Mouse (Mus musculus) central nervous system, embryonic 14 days (tissue): ENCODE measurements around the gene Fibcd1. TPM values are rescaled to one million over a fixed set of nuclear protein-coding genes. Genes with fewer than 3 reads are reported as not detected.

Experiments used
- polyA plus RNA-seq: library from polyadenylated mRNA; depleted of rRNA; stranded (reverse); fragments of >200 nt; gene quantifications from 2 replicates; pipeline ENCODE4 v1.2.3, GENCODE M21; 2012; rRNA removed

The Fibcd1 gene
- polyA plus RNA-seq, result 4.9 and 5.3 TPM in 2 replicates

DNA sequence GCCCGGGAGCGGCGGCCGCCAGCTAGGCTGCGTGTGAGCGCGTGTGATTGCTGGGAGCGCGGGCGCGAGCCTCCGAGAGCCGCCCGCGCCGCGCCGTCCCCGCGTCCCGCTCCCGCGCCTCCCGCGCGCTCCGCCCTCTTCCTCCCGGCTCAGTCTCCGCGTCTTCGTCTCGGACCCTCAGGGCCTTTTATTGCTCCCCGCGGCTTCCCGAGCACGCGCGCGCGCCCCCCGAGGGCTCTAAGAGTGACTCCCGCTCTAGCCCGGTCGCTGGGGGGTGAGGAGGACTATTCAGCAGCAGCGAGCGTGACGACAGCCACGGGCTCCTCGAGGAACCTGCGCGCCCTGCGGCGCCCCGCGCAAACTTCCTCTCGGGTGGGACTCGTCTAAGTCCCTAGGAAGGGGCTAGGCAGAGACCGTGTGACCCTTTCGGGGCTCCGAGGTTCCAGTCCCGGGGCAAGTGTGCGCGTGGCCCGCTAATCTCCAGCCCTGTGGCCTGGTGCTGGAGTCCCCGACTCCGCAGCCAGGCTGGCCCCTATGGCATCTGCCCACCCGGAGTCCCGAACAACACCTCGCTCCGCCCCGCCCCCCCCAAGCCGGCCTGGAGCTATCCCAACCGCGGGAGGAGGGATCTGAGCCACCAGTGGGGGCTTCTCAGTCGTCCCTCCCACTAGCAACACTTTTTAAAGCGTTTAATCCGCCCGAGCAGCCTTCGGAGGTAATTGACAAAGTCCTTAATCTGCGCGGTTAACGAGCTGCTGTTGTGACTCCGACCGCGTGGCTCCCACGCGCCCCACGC lies at the start of gene Fibcd1:
Gene Fibcd1, minus strand, starts transcription at position 110 of the 796 bp plus-strand sequence.

DNA sequence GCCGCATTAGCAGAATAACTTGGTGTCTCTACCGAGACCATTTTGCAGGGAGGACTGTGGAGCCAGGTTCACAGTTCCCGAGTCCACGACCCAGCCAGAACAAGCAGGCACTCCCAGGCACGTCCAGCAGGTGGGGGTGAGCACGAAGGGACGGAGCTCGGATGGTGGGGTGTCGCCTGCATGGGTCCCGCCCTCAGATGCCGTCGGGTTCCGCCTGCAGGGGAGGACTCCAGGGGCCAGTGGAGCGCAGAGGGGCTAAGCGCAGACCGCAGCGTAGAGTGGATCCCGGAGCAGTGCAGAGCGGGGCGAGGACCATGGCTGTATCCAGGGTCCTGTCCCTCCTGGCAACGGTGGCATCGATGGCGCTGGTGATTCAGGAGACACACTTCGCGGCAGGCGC lies 41.2 kb upstream of the Fibcd1 start, which contains the start of gene Lamc3:
Gene Lamc3, plus strand, starts transcription at position 262 of the 400 bp plus-strand sequence.

DNA sequence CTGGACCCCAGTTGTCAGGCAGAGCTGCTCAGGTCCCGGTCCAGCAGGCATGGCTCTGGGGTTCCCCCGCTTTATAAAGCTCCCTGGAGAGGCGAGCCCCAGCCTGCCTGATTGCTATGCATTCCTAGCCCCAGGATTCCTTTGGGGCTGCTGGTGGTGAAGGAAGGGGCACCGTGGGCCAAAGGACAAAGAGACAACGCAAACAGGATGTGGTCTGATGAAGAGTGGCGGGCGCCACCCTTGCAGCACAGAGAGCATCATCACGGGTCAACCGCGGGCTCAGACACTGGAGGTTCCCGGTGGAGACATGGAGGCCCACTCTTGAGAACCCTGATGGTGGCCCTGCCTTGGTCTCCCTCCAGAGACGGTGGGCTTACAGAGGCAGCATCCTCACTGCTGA lies 35.4 kb downstream of the Fibcd1 start, which contains the start of gene Qrfp:
Gene Qrfp, minus strand, starts transcription at position 137 of the 400 bp plus-strand sequence.

Other genes with a start within 250 kb of the Fibcd1 start
- gene Prdm12, start 206.0 kb downstream of the Fibcd1 start, polyA plus RNA-seq, result 6.0 and 10.3 TPM in 2 replicates
- 40.8 and 43.0 TPM in 2 replicates for gene Exosc2, start 175.3 kb downstream of the Fibcd1 start, polyA plus RNA-seq
- 60.2 and 66.5 TPM in 2 replicates for gene Abl1, start 157.6 kb downstream of the Fibcd1 start, polyA plus RNA-seq
- 0.04 and 0.06 TPM in 2 replicates for gene Qrfp, start 35.4 kb downstream of the Fibcd1 start, polyA plus RNA-seq
- gene Lamc3, start 41.3 kb upstream of the Fibcd1 start, polyA plus RNA-seq, result 5.2 and 5.5 TPM in 2 replicates
- gene Aif1l, start 104.1 kb upstream of the Fibcd1 start, polyA plus RNA-seq, result 31.6 and 37.4 TPM in 2 replicates
- 42.7 and 42.8 TPM in 2 replicates for gene Nup214, start 128.4 kb upstream of the Fibcd1 start, polyA plus RNA-seq
- 0.57 and 1.2 TPM in 2 replicates for gene Fam78a, start 238.9 kb upstream of the Fibcd1 start, polyA plus RNA-seq
- 13.7 and 16.5 TPM in 2 replicates for gene Plpp7, start 249.5 kb upstream of the Fibcd1 start, polyA plus RNA-seq